Mouse (Mus musculus) E14TG2a.4 (cell line): ENCODE data around the gene Prpf38b.

Experiments
- CTCF ChIP-seq: conservative IDR thresholded peaks from 2 replicates; pipeline ENCODE4 v1.5.1; 2014; ENCODE audit warnings: low read length
- NANOG ChIP-seq: IDR thresholded peaks from 2 replicates; pipeline ENCODE4 v1.6.1; 2014; ENCODE audit warnings: borderline replicate concordance, low read length, mixed read lengths
- POU5F1 ChIP-seq: IDR thresholded peaks from 2 replicates; pipeline ENCODE4 v1.6.1; 2014; ENCODE audit warnings: low read length, borderline replicate concordance

DNA sequence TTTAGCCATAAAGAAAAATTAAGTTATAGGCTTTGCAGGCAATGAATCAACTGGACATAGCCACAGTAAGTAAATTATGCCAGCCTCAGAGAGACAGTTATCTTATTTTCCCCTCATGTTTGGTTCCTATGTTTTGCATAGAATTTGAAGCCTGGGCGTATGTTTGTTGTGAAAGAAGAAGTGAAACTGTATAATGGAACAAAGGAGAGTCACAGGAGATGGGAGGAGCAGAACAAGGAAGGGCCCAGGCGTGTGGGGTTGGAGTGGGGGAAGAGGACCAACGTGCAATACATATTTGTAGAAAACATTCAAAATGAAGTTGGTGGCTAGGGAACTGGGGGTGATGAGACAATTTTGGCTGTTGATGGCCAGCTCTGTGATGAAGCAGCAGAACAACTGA is 11.4 kb downstream of the Prpf38b start:
- TF ChIP-seq CTCF, result no peak
- no peak for TF ChIP-seq NANOG
- no peak for TF ChIP-seq POU5F1
